Mouse (Mus musculus) splenic B cell, adult 2 months (primary cell): ENCODE data around the gene Angptl2.

ENCODE experiments used
- DNase-seq: peaks from one replicate; pipeline ENCODE4 v3.0.0-alpha.2; 2011; ENCODE audit warnings: low read depth, low spot score
- H3K27me3 ChIP-seq: 2 replicates; pipeline ENCODE4 v1.6.1; 2012; ENCODE audit warnings: mild to moderate bottlenecking, low read length, moderate library complexity, mixed read lengths; ENCODE audit not compliant: control insufficient read depth, poor library complexity, insufficient read depth, severe bottlenecking
- H3K36me3 ChIP-seq: 2 replicates; pipeline ENCODE4 v1.6.1; 2012; ENCODE audit warnings: mild to moderate bottlenecking, low read length, moderate library complexity, mixed read lengths; ENCODE audit not compliant: control insufficient read depth, poor library complexity, insufficient read depth, severe bottlenecking

The Angptl2 gene

DNA sequence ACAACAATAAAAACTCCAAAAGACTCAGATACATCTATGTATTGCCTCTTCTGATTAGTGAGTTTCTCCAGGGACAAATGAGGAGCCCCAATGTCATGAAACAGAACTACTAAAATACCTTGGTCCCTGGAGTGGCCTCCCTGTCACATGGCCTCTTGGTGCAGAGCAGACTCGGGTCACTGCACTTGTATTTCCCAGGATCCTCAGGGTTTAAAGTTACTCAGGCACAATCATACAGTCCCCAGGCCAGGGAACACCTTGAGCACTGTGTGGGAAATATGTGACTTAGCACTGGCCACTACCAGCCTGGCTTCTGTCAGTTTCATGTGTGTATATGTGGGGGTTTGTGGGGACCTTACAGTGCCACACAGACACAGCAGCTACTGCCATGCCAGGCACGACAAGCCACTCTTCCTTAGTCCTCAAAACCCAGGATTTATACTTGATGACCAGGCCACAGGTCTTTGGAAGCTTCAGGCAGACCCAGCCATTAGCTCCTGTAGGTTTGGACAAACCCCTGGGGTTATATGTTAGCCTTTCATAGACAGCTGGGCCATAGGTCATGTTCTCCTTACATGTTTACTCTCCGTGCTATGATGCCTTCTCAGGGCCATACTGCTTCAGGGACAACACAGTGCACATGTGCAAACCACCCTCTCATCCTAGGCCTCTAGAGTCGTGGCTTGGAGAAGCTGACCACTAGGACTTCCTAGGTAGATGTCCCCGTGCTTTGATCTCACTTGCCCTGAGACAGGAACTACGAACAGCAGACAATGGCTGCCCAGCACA lies 17.1 kb downstream of the Angptl2 start:
- Histone ChIP-seq H3K27me3 (no peaks in the 10 kb centered on the region), H3K36me3 (0 out of 2 replicates have a peak, but pooled peaks cover 2% of the 10 kb centered on the region)
- no peak for DNase-seq

GRCm38 (mm10) chr2:33233856-33234255 lies 18.0 kb downstream of the Angptl2 start:
- no peak for DNase-seq
- Histone ChIP-seq H3K27me3 (no peaks in the 10 kb centered on the region), H3K36me3 (no peaks in the 10 kb centered on the region)

GRCm38 (mm10) chr2:33234848-33235247 lies 19.0 kb downstream of the Angptl2 start:
- no peaks in the 10 kb centered on the region for H3K36me3 ChIP-seq

GRCm38 (mm10) chr2:33237581-33237980 lies 21.7 kb downstream of the Angptl2 start:
- no peaks in the 10 kb centered on the region for H3K27me3 ChIP-seq
- DNase-seq, result no peak

More at GRCm38 (mm10) chr2:33234848-33235247, 19.0 kb downstream of the Angptl2 start:
- no peaks in the 10 kb centered on the region for H3K27me3 ChIP-seq
- DNase-seq, result no peak

DNA sequence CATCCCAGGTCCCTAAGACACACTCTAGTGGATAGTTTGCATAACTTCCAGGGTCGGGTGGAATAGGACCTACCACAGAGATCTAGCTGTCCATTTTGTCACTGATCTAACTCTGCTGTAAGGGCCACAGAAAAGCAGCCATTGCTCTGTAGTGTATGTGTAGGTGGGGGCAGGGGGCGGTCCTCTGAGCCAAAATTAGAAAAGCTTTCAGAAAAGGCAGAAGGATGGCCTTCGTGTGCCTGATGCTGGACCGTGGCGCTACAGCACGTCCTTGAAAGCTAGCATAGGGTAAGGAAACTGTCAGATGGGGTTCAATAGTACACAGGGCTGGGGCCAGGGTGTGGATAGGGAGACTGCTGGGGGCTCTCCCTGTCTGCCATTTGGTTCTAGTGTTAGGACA lies 29.0 kb downstream of the Angptl2 start:
- Histone ChIP-seq H3K27me3 (no peaks in the 10 kb centered on the region), H3K36me3 (no peaks in the 10 kb centered on the region)
- DNase-seq, result no peak

More at GRCm38 (mm10) chr2:33237581-33237980, 21.7 kb downstream of the Angptl2 start:
- no peaks in the 10 kb centered on the region for H3K36me3 ChIP-seq

GRCm38 (mm10) chr2:33245350-33245749 lies 29.5 kb downstream of the Angptl2 start:
- H3K36me3 ChIP-seq, result no peaks in the 10 kb centered on the region
- H3K27me3 ChIP-seq, result no peaks in the 10 kb centered on the region
- no peak for DNase-seq

- no peak for DNase-seq
- Histone ChIP-seq H3K27me3 (no peaks in the 10 kb centered on the region), H3K36me3 (0 out of 2 replicates have a peak, but pooled peaks cover 2% of the 10 kb centered on the region)
These were observed 31.0 kb downstream of the Angptl2 start for GRCm38 (mm10) chr2:33246841-33247240.

GRCm38 (mm10) chr2:33248549-33248948 lies 32.7 kb downstream of the Angptl2 start:
- DNase-seq, result no peak
- 0 out of 2 replicates have a peak, but pooled peaks cover 2% of the 10 kb centered on the region for H3K36me3 ChIP-seq
- no peaks in the 10 kb centered on the region for H3K27me3 ChIP-seq

DNA sequence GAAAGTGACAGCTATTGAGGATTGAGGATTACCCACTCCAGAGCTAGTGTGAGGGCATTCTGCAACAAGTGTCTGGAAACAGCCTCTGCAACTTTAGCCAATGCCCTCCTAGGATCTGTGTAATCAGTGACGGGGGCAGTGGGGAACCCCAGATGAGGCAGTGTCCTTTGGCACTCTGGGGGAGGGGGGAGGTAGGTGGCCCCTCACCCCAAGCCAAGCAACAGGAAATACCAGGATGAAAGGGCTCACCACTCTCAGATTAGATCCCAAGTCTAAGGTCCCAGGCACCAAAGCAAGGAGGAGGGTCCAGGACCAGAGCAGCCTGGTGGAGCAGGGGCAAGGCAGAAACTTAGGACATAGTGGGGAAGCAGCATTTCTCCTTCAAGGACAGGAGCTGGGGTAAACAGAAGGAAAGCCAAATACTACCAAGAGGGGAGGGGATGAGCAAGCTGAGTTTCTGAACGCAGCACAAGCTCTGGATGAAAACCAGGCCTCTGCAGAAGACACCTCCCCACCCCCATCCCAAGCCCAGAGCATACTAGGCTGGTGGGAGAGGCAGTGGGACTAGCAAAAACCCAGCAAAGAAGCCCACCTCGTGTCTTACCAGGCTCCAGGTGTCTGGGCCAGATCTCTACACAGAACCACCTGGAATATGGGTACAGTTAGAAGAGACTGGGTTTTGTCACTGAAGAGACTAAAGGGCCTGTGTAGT lies 34.2 kb downstream of the Angptl2 start:
- Histone ChIP-seq H3K36me3 (0 out of 2 replicates have a peak, but pooled peaks cover 2% of the 10 kb centered on the region), H3K27me3 (no peaks in the 10 kb centered on the region)
- DNase-seq, result no peak

DNA sequence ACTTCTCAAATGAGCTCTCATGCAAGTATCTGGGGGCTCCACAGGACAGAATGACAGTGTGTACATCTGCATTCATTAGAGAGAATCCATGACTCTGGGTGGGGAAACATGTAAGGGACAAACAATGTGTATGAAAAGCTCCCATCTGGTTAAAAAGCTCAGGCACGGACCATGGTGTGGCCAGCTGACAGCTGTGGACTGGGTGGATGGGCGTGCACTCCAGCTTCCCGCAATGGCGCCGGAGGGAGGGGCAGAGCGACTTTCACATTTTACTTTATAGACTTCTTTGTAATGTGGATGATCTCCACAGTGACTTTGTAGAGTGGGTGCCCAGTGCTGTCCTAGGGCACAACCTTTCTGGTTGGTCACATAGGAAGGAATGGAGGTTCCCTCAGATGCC lies 36.9 kb downstream of the Angptl2 start:
- DNase-seq, result no peak
- Histone ChIP-seq H3K36me3 (0 out of 2 replicates have a peak, but pooled peaks cover 4% of the 10 kb centered on the region), H3K27me3 (no peaks in the 10 kb centered on the region)

DNA sequence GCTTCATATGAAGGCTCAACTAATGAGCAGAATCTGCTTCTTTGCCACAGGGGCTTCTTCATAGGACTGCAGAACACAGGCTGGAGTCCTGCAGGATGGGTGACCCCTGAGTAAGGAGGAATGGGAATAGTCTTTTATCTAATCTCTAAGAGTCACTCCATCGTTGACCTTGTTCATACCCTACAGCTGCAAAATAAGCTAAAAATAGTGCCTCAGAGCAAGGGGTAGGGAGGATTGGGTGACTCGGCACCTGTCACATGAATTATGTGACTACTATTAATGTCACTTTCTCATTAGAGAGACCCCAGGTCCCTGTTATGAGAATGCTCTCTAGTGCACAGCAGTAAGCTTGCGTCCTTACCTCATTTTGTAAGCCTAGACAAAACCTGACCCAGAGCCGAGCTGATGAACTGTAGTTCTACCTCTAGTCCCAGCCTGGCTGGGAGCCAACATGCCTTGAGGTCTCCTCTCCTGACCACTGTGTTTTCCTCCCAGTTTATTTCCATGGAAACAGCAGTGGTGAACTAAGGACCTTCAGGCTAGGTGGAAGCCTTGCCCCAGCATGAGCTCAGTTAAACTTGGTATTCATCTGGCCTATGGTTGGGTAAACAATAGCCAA lies 37.8 kb downstream of the Angptl2 start:
- Histone ChIP-seq H3K27me3 (no peaks in the 10 kb centered on the region), H3K36me3 (0 out of 2 replicates have a peak, but pooled peaks cover 4% of the 10 kb centered on the region)
- no peak for DNase-seq

DNA sequence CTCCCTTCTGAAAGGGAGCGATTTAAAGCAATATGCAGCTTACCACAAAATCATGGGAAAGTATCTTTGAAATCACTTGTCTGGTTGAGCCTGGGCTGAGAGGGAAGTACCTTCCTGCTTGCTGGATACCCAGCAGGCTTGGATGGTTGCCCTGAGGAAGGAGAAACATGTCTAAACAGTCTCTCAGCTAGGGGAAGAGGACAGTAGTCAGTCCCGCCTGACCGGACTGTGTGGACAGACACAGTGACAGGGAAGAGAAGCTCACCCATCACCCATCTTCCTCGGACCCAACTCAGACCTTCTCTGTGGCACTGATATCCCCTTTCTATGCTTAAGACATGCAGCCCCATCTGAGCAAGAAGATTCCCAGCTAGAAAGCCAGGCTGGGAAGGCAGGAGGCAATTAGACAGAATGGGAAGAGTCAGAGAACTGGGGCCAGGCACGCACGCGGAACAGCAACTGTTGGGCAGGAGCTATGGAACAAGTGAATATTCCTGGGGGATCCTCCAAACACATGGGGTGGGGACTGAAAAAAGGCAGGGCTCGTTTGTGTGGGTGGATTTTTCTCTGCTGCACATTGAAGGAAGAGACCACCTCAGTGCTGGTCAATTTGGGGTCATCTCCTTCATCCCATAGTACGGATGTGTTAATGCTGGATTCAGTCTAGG lies 38.6 kb downstream of the Angptl2 start:
- 0 out of 2 replicates have a peak, but pooled peaks cover 4% of the 10 kb centered on the region for H3K36me3 ChIP-seq
- H3K27me3 ChIP-seq, result no peaks in the 10 kb centered on the region
- no peak for DNase-seq

GRCm38 (mm10) chr2:33256769-33257537 lies 41.1 kb downstream of the Angptl2 start:
- Histone ChIP-seq H3K27me3 (no peaks in the 10 kb centered on the region), H3K36me3 (0 out of 2 replicates have a peak, but pooled peaks cover 4% of the 10 kb centered on the region)
- no peak for DNase-seq

GRCm38 (mm10) chr2:33260772-33261171 lies 44.9 kb downstream of the Angptl2 start:
- no peak for DNase-seq
- H3K27me3 ChIP-seq, result no peaks in the 10 kb centered on the region
- peaks cover 5% of the 10 kb centered on the region; the same call in 1 of the 2 replicates for H3K36me3 ChIP-seq
